Mouse (Mus musculus) limb, embryonic 11.5 days (tissue): ENCODE measurements around the gene Mtrf1l. TPM values are rescaled to one million over a fixed set of nuclear protein-coding genes. Genes with fewer than 3 reads are reported as not detected.

Experiments used
- ATAC-seq: fragments of 200-750 bp; cut with Nextera tagmentation; 2 replicates; pipeline ENCODE4 v1.8.0; 2017; ENCODE audit warnings: low read depth; ENCODE audit not compliant: insufficient number of reproducible peaks, low FRiP score, low TSS enrichment
- DNase-seq: peaks from one replicate; pipeline ENCODE4 v3.0.0-alpha.2; 2015; ENCODE audit warnings: low spot score
- H3K27ac ChIP-seq: fragments of 300-500 bp; sonication (generic); replicated peaks from 2 replicates; pipeline ENCODE4 v1.5.1; 2014; ENCODE audit warnings: low read depth, mild to moderate bottlenecking, low read length
- H3K27me3 ChIP-seq: fragments of 300-500 bp; sonication (generic); 2 replicates; pipeline ENCODE4 v1.6.1; 2014; ENCODE audit warnings: mild to moderate bottlenecking, low read length, mixed read lengths; ENCODE audit not compliant: control insufficient read depth, insufficient read depth
- H3K36me3 ChIP-seq: fragments of 300-500 bp; sonication (generic); 2 replicates; pipeline ENCODE4 v1.6.1; 2014; ENCODE audit warnings: mild to moderate bottlenecking, low read length, moderate library complexity, mixed read lengths; ENCODE audit not compliant: control insufficient read depth, insufficient read depth
- H3K4me1 ChIP-seq: fragments of 300-500 bp; sonication (generic); 2 replicates; pipeline ENCODE4 v1.6.1; 2014; ENCODE audit warnings: low read length, mixed read lengths; ENCODE audit not compliant: control insufficient read depth, insufficient read depth
- H3K4me2 ChIP-seq: fragments of 300-500 bp; sonication (generic); 2 replicates; pipeline ENCODE4 v1.6.1; 2014; ENCODE audit warnings: low read depth, mild to moderate bottlenecking, moderate library complexity; ENCODE audit not compliant: severe bottlenecking
- H3K4me3 ChIP-seq: fragments of 300-500 bp; sonication (generic); 2 replicates; pipeline ENCODE4 v1.5.1; 2014; ENCODE audit warnings: low read depth, low read length
- H3K9ac ChIP-seq: fragments of 300-500 bp; sonication (generic); 2 replicates; pipeline ENCODE4 v1.6.1; 2014; ENCODE audit warnings: mild to moderate bottlenecking, low read length
- H3K9me3 ChIP-seq: fragments of 300-500 bp; sonication (generic); 2 replicates; pipeline ENCODE4 v1.6.1; 2016; ENCODE audit warnings: low read length; ENCODE audit not compliant: control insufficient read depth
- WGBS: fragments of 180-500 bp; shearing (Covaris S2); extraction: QIAGEN DNeasy Blood & Tissue Kit; methylation state at CpG from one replicate; pipeline ENCODE4 v1.1.7; 2014; 5-methylcytosine and 5-hydroxymethylcytosine counted together
- polyA plus RNA-seq: library from polyadenylated mRNA; unstranded; fragments of >200 nt; fragmentation: Nextera tagmentation; extraction: Ambion mirVana; gene quantifications from 2 replicates; pipeline ENCODE4 v1.2.1, GENCODE M21; 2014

Mtrf1l gene
- polyA plus RNA-seq, 1 experiment from 2014 or later: 16.4 TPM

DNA sequence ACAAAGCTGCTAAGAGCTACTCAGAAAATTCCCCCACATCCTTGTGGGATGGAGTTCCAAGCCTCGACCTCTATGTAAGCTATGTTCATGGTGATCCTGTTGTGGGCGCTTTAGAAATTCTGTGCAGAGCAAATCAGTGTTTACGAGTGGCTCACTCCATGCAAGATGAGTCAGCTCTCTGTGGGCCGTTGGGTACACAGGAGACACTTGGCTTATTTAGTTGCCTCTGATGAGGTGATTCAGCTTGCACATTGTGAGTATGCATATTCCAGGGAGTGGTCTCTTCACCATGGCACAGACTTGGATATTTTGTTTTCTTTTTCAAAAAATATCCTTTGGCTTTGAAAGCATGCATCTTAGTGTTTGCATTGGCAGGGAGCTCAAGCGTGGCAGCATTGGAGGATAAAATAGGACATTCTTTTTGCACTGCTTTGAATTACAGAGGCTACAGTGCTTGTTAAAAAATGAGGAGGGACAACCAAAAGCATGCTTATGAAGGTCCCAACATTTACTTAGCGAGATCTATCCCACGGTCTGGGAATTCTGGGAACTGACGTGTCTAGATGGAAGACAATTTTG, 29.7 kb upstream of the Mtrf1l start:
- 93% methylated on average over 8 of the region's 8 CpGs for WGBS
- ATAC-seq: no peak
- no peak for DNase-seq

GRCm38 (mm10) chr10:5846939-5847338, 23.2 kb upstream of the Mtrf1l start:
- H3K27me3 ChIP-seq: no peaks in the 10 kb centered on the region
- H3K4me2 ChIP-seq: no peak overlapping the region
- no peaks in the 10 kb centered on the region for H3K9me3 ChIP-seq
- 39% methylated on average over 2 of the region's 2 CpGs for WGBS
- H3K4me3 ChIP-seq: no peak overlapping the region
- no peaks in the 10 kb centered on the region for H3K36me3 ChIP-seq
- H3K27ac ChIP-seq: no peak overlapping the region
- no peak overlapping the region for H3K9ac ChIP-seq
- DNase-seq: no peak
- H3K4me1 ChIP-seq: no peaks in the 10 kb centered on the region
- ATAC-seq: no peak

More for the DNA sequence above, 29.7 kb upstream of the Mtrf1l start:
- Histone ChIP-seq H3K4me3 (no peak overlapping the region), H3K4me1 (no peaks in the 10 kb centered on the region), H3K27me3 (no peaks in the 10 kb centered on the region), H3K4me2 (no peak overlapping the region), H3K9me3 (no peaks in the 10 kb centered on the region), H3K9ac (no peak overlapping the region), H3K27ac (no peak overlapping the region), H3K36me3 (no peaks in the 10 kb centered on the region)

DNA sequence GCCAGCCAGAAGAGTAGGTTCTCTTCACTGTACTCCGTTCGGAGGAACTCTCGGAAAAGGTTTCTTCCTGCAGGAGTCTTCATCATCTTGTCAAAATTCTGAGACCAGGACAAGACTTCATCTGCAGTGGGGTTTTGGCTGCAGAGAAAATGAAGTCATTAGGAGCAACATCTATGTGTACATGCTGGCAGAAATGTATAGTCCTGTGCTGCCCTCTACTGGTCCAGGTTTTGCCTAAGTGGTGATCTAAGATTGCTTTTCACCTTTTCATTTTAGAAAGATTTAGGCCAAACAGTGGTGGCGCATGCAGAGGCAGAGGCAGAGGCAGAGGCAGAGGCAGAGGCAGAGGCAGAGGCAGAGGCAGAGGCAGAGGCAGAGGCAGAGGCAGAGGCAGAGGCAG, 17.7 kb upstream of the Mtrf1l start:
- H3K36me3 ChIP-seq: no peaks in the 10 kb centered on the region
- H3K27ac ChIP-seq: no peak overlapping the region
- H3K4me1 ChIP-seq: no peaks in the 10 kb centered on the region
- DNase-seq: peak; percentile 74
- WGBS: 82% methylated on average over 4 of the region's 4 CpGs
- no peak overlapping the region for H3K4me3 ChIP-seq
- ATAC-seq: no peak
- H3K9ac ChIP-seq: no peak overlapping the region
- no peaks in the 10 kb centered on the region for H3K27me3 ChIP-seq
- H3K9me3 ChIP-seq: no peaks in the 10 kb centered on the region
- H3K4me2 ChIP-seq: no peak overlapping the region

GRCm38 (mm10) chr10:5826336-5827025, 2.8 kb upstream of the Mtrf1l start:
- 72% methylated on average over 6 of the region's 6 CpGs for WGBS
- no peak overlapping the region for H3K27ac ChIP-seq

DNA sequence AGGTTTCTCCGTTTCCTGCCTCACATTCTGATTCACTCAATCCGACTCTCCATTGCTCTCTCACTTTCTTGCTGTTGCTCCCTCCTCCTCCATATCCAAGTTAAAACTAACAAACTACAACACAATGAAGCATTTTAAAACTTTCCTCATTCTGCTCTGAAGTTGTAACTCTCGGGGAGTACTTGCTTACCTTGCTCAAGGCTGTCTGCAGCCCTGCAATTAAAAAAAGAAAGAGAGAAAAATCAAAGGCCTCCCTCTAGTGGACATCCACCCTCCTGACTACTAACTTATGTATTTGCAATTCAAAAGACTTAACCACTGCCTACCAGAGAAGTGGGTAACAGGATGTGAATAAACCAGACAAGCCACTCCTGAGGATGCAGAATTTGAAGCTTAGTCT, 1.1 kb upstream of the Mtrf1l start:
- H3K9ac ChIP-seq: no peak overlapping the region

More at GRCm38 (mm10) chr10:5826336-5827025, 2.8 kb upstream of the Mtrf1l start:
- H3K9ac ChIP-seq: no peak overlapping the region
- DNase-seq (no peak), ATAC-seq (no peak)
- no peaks in the 10 kb centered on the region for H3K36me3 ChIP-seq
- peaks cover 2% of the 10 kb centered on the region; the same call in 1 of the 2 replicates for H3K4me1 ChIP-seq
- H3K4me3 ChIP-seq: no peak overlapping the region
- no peaks in the 10 kb centered on the region for H3K9me3 ChIP-seq
- H3K4me2 ChIP-seq: no peak overlapping the region
- H3K27me3 ChIP-seq: no peaks in the 10 kb centered on the region

GRCm38 (mm10) chr10:5823291-5823739, 395 bp downstream of the Mtrf1l start:
- H3K4me3 ChIP-seq: peak overlapping the region; percentile 84
- peaks cover 2% of the 10 kb centered on the region; the same call in 1 of the 2 replicates for H3K4me1 ChIP-seq
- H3K36me3 ChIP-seq: no peaks in the 10 kb centered on the region; the same call in 1 of the 2 replicates
- no peak for DNase-seq
- WGBS: under 1% methylated on average over 31 of the region's 37 CpGs
- H3K27ac ChIP-seq: peak overlapping the region; percentile 84
- no peaks in the 10 kb centered on the region for H3K27me3 ChIP-seq
- no peaks in the 10 kb centered on the region for H3K9me3 ChIP-seq
- ATAC-seq: peak; percentile 28; the same call in 1 of the 2 replicates
- peak overlapping the region; percentile 49 for H3K4me2 ChIP-seq
- peak overlapping the region; percentile 90 for H3K9ac ChIP-seq

More for the DNA sequence above, 1.1 kb upstream of the Mtrf1l start:
- no peak overlapping the region for H3K27ac ChIP-seq
- peak overlapping the region; percentile 80 for H3K4me2 ChIP-seq
- H3K27me3 ChIP-seq: no peaks in the 10 kb centered on the region
- no peaks in the 10 kb centered on the region for H3K9me3 ChIP-seq
- no peak for ATAC-seq
- no peaks in the 10 kb centered on the region; the same call in 1 of the 2 replicates for H3K36me3 ChIP-seq
- 1% methylated on average over 3 of the region's 3 CpGs for WGBS
- peak; percentile 37 for DNase-seq
- peak overlapping the region; percentile 84 for H3K4me3 ChIP-seq
- peaks cover 2% of the 10 kb centered on the region; the same call in 1 of the 2 replicates for H3K4me1 ChIP-seq

GRCm38 (mm10) chr10:5818772-5819171, 4.9 kb downstream of the Mtrf1l start:
- Histone ChIP-seq H3K4me3 (no peak overlapping the region), H3K9ac (no peak overlapping the region), H3K4me2 (no peak overlapping the region), H3K9me3 (no peaks in the 10 kb centered on the region; the same call in 1 of the 2 replicates), H3K27ac (no peak overlapping the region), H3K4me1 (peaks cover 2% of the 10 kb centered on the region; the same call in 1 of the 2 replicates), H3K27me3 (no peaks in the 10 kb centered on the region), H3K36me3 (peaks cover 14% of the 10 kb centered on the region)
- WGBS: 94% methylated on average over 3 of the region's 3 CpGs
- ATAC-seq (no peak), DNase-seq (no peak)

DNA sequence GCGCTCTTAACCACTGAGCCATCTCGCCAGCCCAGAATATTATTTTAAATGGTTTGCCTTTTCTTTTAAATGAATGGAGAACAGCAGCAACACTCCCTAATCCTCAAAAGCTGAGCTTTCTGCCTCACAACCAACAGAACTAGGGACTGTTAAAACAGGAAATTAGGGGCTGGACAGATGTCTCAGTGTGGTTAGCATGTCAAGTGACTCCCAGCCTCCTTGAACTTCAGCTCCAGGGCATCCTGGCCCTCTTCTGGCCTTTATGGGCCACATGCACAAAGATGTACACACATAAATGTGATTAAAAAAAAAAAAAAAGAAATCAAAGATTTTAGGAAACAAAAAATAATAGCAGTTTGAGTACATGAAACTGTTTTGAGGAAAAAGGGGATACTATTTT, 7.7 kb downstream of the Mtrf1l start:
- H3K36me3 ChIP-seq: peaks cover 17% of the 10 kb centered on the region
- no peak overlapping the region for H3K27ac ChIP-seq
- no peaks in the 10 kb centered on the region for H3K27me3 ChIP-seq
- H3K4me2 ChIP-seq: no peak overlapping the region
- ATAC-seq: no peak
- H3K9ac ChIP-seq: no peak overlapping the region
- DNase-seq: no peak
- no peaks in the 10 kb centered on the region; the same call in 1 of the 2 replicates for H3K9me3 ChIP-seq
- WGBS: 95% methylated on average over 2 of the region's 2 CpGs
- H3K4me3 ChIP-seq: no peak overlapping the region
- no peaks in the 10 kb centered on the region for H3K4me1 ChIP-seq
